Mouse (Mus musculus): ENCODE data around the gene Nsmce1. TPM values are rescaled to one million over a fixed set of nuclear protein-coding genes. Genes with fewer than 3 reads are reported as not detected.

Gene Nsmce1
- polyA plus RNA-seq, 1 experiment: not detected

- WGBS: 63% methylated on average over 2 of the region's 2 CpGs
- TF ChIP-seq POLR2A (IDR thresholded peaks at IDR 0.05; ENCODE audit: insufficient read depth, low read depth, low read length) (no peak), CTCF (IDR thresholded peaks at IDR 0.05; ENCODE audit: insufficient read depth, low read depth, low read length) (no peak)
- no peaks in the 10 kb centered on the region for H3K4me1 ChIP-seq (ENCODE audit: control insufficient read depth, insufficient read depth, low read length)
- no peak overlapping the region for H3K4me3 ChIP-seq (ENCODE audit: insufficient read depth, low read depth, low read length)
- H3K27ac ChIP-seq (ENCODE audit: insufficient read depth, low read depth, low read length): no peak overlapping the region
Observed at GRCm38 (mm10) chr7:125462200-125462599, 29.2 kb downstream of the Nsmce1 start.

GRCm38 (mm10) chr7:125453671-125454070 is 37.7 kb downstream of the Nsmce1 start:
- TF ChIP-seq CTCF (IDR thresholded peaks at IDR 0.05; ENCODE audit: insufficient read depth, low read depth, low read length): no peak
- no peak for TF ChIP-seq POLR2A (IDR thresholded peaks at IDR 0.05; ENCODE audit: insufficient read depth, low read depth, low read length)
- Histone ChIP-seq H3K27ac (ENCODE audit: insufficient read depth, low read depth, low read length) (no peak overlapping the region), H3K4me3 (ENCODE audit: insufficient read depth, low read depth, low read length) (no peak overlapping the region), H3K4me1 (ENCODE audit: control insufficient read depth, insufficient read depth, low read length) (no peaks in the 10 kb centered on the region)
- 88% methylated on average over 4 of the region's 4 CpGs for WGBS

- TF ChIP-seq CTCF (IDR thresholded peaks at IDR 0.05; ENCODE audit: insufficient read depth, low read depth, low read length) (no peak), POLR2A (IDR thresholded peaks at IDR 0.05; ENCODE audit: insufficient read depth, low read depth, low read length) (no peak)
- no peaks in the 10 kb centered on the region for H3K4me1 ChIP-seq (ENCODE audit: control insufficient read depth, insufficient read depth, low read length)
- H3K4me3 ChIP-seq (ENCODE audit: insufficient read depth, low read depth, low read length): no peak overlapping the region
- H3K27ac ChIP-seq (ENCODE audit: insufficient read depth, low read depth, low read length): no peak overlapping the region
- 93% methylated on average over 2 of the region's 2 CpGs for WGBS
Observed at GRCm38 (mm10) chr7:125451078-125451477, 40.3 kb downstream of the Nsmce1 start.

GRCm38 (mm10) chr7:125450678-125451077 is 40.7 kb downstream of the Nsmce1 start:
- H3K4me3 ChIP-seq (ENCODE audit: insufficient read depth, low read depth, low read length): no peak overlapping the region
- WGBS: 90% methylated on average over 1 of the region's 1 CpGs
- no peak overlapping the region for H3K27ac ChIP-seq (ENCODE audit: insufficient read depth, low read depth, low read length)
- TF ChIP-seq CTCF (IDR thresholded peaks at IDR 0.05; ENCODE audit: insufficient read depth, low read depth, low read length): no peak
- TF ChIP-seq POLR2A (IDR thresholded peaks at IDR 0.05; ENCODE audit: insufficient read depth, low read depth, low read length): no peak
- no peaks in the 10 kb centered on the region for H3K4me1 ChIP-seq (ENCODE audit: control insufficient read depth, insufficient read depth, low read length)

GRCm38 (mm10) chr7:125444464-125445401 is 46.7 kb downstream of the Nsmce1 start, which contains the start of gene Kdm8:
Gene Kdm8 (plus strand): TSS chr7:125444676.
- peak within 1 kb of the TSS; percentile 98 for H3K27ac ChIP-seq (ENCODE audit: insufficient read depth, low read depth, low read length)

GRCm38 (mm10) chr7:125444076-125444463 is 47.3 kb downstream of the Nsmce1 start:
- H3K4me1 ChIP-seq (ENCODE audit: control insufficient read depth, insufficient read depth, low read length): peaks cover 10% of the 10 kb centered on the region
- TF ChIP-seq POLR2A (IDR thresholded peaks at IDR 0.05; ENCODE audit: insufficient read depth, low read depth, low read length): no peak
- peak overlapping the region; percentile 22; the same call in 1 of the 2 replicates for H3K27ac ChIP-seq (ENCODE audit: insufficient read depth, low read depth, low read length)
- 17% methylated on average over 10 of the region's 10 CpGs for WGBS
- H3K4me3 ChIP-seq (ENCODE audit: insufficient read depth, low read depth, low read length): peak overlapping the region; percentile 62

More at GRCm38 (mm10) chr7:125444464-125445401, 46.7 kb downstream of the Nsmce1 start, which contains the start of gene Kdm8:
- under 1% methylated on average over 61 of the region's 61 CpGs for WGBS
- Histone ChIP-seq H3K4me3 (ENCODE audit: insufficient read depth, low read depth, low read length) (peak within 1 kb of the TSS; percentile 62), H3K4me1 (ENCODE audit: control insufficient read depth, insufficient read depth, low read length) (peaks cover 10% of the 10 kb centered on the region)
- TF ChIP-seq POLR2A (IDR thresholded peaks at IDR 0.05; ENCODE audit: insufficient read depth, low read depth, low read length): peak; percentile 41
- TF ChIP-seq CTCF (IDR thresholded peaks at IDR 0.05; ENCODE audit: insufficient read depth, low read depth, low read length): no peak

GRCm38 (mm10) chr7:125442323-125442722 is 49.1 kb downstream of the Nsmce1 start:
- Histone ChIP-seq H3K4me1 (ENCODE audit: control insufficient read depth, insufficient read depth, low read length) (peaks cover 10% of the 10 kb centered on the region), H3K27ac (ENCODE audit: insufficient read depth, low read depth, low read length) (no peak overlapping the region), H3K4me3 (ENCODE audit: insufficient read depth, low read depth, low read length) (no peak overlapping the region)
- 48% methylated on average over 4 of the region's 4 CpGs for WGBS
- TF ChIP-seq CTCF (IDR thresholded peaks at IDR 0.05; ENCODE audit: insufficient read depth, low read depth, low read length) (no peak), POLR2A (IDR thresholded peaks at IDR 0.05; ENCODE audit: insufficient read depth, low read depth, low read length) (no peak)

- WGBS: 27% methylated on average over 8 of the region's 8 CpGs
- TF ChIP-seq CTCF (IDR thresholded peaks at IDR 0.05; ENCODE audit: insufficient read depth, low read depth, low read length) (no peak), POLR2A (IDR thresholded peaks at IDR 0.05; ENCODE audit: insufficient read depth, low read depth, low read length) (no peak)
- no peak overlapping the region for H3K27ac ChIP-seq (ENCODE audit: insufficient read depth, low read depth, low read length)
- peaks cover 2% of the 10 kb centered on the region for H3K4me1 ChIP-seq (ENCODE audit: control insufficient read depth, insufficient read depth, low read length)
- H3K4me3 ChIP-seq (ENCODE audit: insufficient read depth, low read depth, low read length): no peak overlapping the region
Observed at GRCm38 (mm10) chr7:125434666-125435290, 56.6 kb downstream of the Nsmce1 start.

GRCm38 (mm10) chr7:125433874-125434273 is 57.5 kb downstream of the Nsmce1 start:
- H3K27ac ChIP-seq (ENCODE audit: insufficient read depth, low read depth, low read length): no peak overlapping the region
- H3K4me3 ChIP-seq (ENCODE audit: insufficient read depth, low read depth, low read length): no peak overlapping the region
- H3K4me1 ChIP-seq (ENCODE audit: control insufficient read depth, insufficient read depth, low read length): peaks cover 2% of the 10 kb centered on the region
- 92% methylated on average over 3 of the region's 3 CpGs for WGBS
- no peak for TF ChIP-seq POLR2A (IDR thresholded peaks at IDR 0.05; ENCODE audit: insufficient read depth, low read depth, low read length)
- no peak for TF ChIP-seq CTCF (IDR thresholded peaks at IDR 0.05; ENCODE audit: insufficient read depth, low read depth, low read length)

All from olfactory bulb, adult 2 months (tissue).